Mouse (Mus musculus) WW6 (cell line): Measurements from ENCODE around the gene Pam.

Source experiments
- DNase-seq: peaks from one replicate; pipeline ENCODE4 v3.0.0-alpha.2; 2013; ENCODE audit warnings: low read depth, low spot score

Pam gene

DNA sequence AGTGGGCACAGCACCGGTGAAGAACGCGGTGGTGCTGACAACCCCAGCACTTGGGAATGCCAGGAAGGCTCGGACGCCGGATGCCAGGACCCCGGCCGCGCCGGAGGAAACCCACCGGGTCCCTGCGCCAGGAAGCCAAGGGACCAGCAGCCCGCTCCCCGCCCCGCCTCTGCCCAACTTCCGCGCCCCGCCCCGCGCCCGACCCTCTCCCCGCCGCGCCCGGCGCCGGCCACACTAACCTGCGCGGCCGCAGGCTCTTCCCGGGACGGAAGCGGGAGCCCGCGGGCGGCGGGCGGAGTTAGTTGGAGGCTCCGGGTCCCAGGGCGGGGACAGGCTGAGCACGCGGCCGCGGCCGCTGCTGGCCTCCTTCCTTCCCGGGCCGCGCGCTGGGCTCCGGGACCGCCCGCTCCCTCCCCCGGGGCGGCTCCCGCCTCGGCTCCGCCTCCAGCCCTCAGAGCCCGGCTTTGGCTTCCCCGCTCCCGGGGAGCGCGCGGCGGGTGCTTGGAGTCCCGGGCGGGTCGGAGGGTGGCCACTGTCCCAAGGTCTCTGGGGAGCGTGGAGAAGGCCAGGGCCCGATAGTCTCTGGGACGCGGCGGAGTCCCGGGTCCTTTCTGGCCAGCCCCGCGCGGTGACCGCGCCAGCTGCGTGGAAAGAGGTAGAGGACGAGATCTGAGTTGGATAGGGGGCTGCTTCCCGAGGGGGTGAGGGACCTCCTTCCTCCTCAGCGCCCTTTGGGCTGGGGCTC lies at the start of gene Pam:
Gene Pam, minus strand, starts transcription at position 401 of the 745 bp plus-strand sequence.
- DNase-seq: no peak

DNA sequence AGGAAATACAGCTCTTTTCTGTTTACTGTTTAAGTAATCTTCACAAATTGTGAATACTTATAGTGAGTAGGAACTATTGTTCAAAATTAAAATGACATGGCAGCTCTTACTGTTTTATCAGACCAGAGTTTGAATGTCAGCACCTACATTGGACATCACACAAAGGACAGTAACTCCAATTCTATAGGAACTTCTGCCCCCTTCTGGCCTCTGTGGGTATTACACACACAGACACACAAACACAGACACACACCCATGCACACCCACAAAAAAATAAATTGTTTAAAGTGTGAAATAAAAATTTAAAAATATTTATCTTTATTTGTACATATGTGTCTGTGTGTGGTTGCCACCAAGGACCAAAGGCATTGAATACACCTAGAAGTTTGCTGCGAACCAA lies 49.4 kb upstream of the Pam start:
- DNase-seq: no peak

GRCm38 (mm10) chr1:98131244-98131643 lies 35.8 kb upstream of the Pam start:
- no peak for DNase-seq

- DNase-seq: no peak
Observed at GRCm38 (mm10) chr1:98129561-98130347, 34.3 kb upstream of the Pam start.

GRCm38 (mm10) chr1:98129111-98129510 lies 33.7 kb upstream of the Pam start:
- DNase-seq: no peak

- DNase-seq: no peak
Observed at GRCm38 (mm10) chr1:98128338-98129096, 33.1 kb upstream of the Pam start.

DNA sequence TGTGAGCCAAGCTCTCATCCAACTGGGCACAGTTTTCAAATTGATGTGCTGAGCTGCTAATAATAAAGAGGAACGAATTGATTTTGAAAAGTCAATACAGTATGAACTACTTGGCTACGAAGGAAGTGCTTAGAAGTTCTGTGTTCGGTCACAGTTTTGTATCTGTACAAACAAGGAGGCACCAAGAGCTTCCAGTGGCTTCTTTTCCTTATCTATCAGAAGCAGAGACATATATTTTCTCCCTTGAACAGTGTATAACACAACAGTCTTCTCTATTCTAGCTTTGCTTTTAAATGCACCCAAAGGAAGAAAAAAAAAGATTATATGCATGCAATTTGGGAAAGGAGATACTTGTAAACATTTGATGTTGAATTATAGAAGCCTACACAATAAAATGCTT lies 30.8 kb upstream of the Pam start:
- DNase-seq: no peak

DNA sequence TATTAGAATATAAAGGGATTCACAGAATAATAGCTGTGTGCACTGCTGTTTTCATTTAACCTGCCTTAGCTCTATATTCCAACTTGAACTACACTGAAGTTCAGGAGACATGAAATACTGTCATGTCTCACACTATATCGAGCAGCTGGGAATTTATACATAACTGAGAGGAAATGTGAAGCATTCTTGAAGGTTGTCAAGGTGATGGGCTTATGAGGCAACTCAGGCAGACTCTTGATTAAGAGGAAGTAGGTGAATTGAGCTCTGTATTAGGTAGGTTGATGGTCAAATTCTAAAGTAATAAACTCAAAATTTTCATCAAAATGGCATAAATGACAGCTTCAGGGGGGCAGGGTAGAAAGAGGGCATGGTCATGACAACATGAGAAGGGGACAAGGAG lies 29.3 kb upstream of the Pam start:
- DNase-seq: no peak

DNA sequence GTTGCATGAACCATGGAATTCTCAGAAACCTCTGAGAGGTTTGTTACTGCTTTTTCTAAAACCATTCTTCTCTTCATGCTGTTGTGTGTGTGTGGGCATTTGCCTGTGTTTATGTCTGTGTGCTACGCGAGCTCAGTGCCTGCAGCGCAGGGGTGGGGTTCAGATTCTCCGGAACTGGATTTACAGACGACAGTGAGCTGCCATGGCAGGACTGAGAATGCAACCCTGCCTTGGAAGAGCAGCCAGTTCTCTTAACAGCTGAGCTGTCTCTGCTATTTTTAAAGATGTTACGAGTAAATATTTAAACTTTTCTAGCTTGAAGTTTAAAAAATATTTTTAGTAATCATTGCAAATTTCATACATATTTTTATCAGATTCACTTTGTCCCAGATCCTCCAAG lies 24.1 kb upstream of the Pam start:
- no peak for DNase-seq

DNA sequence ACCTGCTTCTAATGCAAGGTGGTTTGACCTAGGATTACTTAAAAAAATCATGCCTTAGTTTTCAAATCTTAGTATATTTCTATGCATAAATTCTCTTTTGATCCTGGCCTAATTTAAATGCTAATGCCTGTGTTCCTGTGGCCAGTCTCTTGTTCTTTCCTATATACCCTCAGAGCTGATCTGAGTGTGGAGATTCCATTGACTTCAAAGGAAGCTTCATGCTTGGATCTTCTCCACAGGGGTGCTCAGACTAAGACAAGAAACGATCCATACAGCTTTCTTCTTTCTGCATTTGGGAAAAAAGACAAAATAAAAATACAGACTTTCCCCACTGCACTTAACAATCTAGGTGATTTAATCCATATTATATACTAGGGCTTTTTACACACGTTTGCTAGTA lies 12.2 kb upstream of the Pam start:
- DNase-seq: no peak

- no peak for DNase-seq
Observed at GRCm38 (mm10) chr1:98099441-98099840, 4.0 kb upstream of the Pam start.

DNA sequence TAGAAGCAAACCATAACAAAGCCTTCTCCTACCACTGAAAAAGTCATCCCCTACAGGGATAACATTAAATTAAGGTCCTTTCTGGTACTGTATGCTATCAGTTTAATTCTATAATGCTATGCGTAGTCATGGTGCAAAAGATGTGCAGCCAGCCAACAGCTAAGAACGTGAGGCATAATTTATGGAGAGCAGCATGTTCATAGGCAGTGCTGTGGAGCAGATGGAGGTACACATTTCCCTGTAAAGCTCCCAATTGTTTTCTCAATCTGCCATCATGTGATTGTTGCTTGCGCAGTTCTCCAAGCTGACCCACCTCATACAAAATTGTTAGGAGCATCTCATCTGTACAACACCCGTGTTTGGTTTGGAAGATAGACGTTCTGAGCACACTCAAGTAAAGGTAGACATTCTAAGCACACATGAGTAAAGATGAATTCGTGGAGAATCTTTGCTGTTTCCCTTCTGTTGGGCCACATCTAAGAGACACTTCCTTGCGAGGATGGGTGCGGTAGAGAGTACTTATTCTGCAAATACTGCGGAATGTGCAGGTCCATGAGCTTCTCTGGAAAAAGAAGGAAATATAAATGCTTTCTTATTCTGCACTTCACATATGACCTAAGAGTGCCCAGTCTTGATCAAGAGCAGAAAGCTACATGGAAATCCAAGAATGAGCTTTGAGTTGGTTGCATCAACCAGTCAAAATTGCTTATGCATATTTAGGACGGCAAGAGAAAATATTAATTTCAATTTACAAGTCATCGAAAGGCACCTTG lies 2.7 kb upstream of the Pam start:
- no peak for DNase-seq

GRCm38 (mm10) chr1:98096396-98096935 lies 1.0 kb upstream of the Pam start:
- no peak for DNase-seq

DNA sequence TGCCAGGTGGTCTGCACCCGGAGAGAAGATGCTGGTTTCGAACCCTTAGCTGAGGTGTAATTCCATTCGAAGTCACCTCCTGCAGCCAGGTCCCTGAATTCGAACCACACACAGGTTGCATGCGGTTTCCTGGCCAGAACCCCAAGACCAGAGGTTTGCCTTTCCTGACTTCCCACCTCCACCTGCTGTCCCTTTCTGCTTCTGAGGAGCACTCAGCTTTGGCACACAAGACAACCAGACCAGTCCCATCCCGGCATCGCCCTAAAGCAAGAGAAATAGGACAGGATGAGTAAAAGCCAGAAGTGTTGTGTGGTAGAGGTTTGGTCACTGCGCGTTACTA lies 515 bp upstream of the Pam start:
- no peak for DNase-seq

DNA sequence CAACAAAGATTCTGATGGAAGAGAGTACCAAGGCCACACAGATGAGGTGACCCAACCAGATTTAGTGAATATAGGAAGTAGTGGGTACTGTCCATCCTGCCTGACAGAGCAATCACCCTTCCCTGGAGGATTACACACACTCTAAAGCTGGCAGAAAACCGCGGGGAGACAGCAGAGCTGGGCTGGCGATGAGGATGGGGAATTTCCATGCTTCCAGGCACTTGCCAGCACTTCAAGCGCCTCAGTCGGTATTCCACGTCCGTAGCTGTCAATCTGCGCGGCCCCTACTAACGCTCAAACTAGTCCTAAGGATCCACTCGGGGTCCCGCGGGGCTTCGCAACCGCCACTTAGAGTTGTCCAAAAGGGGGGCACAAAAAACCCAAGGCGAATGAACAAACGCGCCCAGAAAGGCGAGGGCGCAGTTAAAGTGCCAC lies 618 bp downstream of the Pam start:
- DNase-seq: no peak

DNA sequence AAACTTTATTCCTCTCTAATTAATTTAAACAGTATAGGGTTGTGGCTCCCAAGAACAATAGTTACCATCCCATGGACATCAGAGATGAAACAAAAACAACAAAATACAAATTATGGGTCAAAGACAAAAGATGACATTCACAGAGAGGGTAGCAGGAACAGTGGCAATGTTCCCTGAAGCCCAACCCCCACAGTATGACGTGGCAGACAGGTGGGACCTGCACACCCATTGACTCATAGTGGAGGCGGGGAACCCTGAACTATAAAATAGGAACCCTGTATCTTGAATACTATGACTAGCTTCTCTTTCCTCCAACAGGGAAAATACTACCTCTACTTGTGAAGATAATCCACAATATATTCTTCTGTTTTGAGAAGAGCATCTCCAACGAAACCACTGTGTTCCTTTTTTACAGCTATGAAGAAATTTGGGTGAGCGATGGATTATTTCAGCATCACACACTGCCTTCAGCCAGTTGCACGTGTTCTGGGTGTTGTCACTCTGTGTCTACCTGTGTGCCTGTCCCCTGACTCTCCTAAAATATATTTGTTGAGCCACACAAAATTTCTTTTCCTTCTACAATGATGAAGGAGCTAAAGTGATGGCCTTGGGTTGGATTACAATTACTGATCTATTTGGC lies 6.0 kb downstream of the Pam start:
- no peak for DNase-seq

- DNase-seq: no peak
Observed at GRCm38 (mm10) chr1:98086456-98086855, 9.0 kb downstream of the Pam start.

DNA sequence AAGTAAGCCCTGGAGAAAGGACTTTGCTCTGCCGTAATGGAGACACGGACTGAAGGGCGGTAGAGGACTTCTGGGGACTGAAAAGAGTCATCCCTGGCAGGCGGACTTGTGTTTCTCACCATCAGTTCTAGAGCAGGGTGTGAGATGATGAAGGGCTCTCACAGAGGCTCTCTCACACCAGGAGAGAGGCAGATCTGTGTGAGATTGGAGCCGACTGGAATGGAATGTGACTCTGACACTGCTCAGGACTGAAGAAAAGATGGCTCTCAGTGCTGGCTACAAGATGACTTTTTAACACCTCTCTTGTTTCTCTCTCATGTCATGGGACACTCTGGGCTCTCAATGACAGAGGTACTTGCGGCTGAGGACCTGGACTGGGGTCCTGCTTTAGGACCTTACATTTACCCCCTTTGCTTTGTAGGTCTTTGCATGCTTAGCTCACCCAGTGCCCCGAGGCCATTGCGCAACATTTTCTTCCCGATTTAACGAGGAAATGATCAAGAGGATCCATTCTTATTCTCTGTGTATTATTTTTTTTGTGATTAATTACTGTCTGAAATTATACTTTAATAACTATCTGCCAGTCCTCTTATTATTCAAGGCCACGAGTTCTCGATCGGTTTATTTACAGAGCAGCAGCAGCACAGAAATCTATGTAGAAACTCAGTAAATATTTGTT lies 10.7 kb downstream of the Pam start:
- DNase-seq: no peak

GRCm38 (mm10) chr1:98083508-98083907 lies 11.9 kb downstream of the Pam start:
- DNase-seq: no peak

GRCm38 (mm10) chr1:98082988-98083387 lies 12.5 kb downstream of the Pam start:
- DNase-seq: no peak
